Mouse (Mus musculus) heart, postnatal 0 days (tissue): ENCODE results near the gene Ntf3.

Source experiments
- CTCF ChIP-seq: IDR thresholded peaks from 2 replicates; pipeline ENCODE4 v1.5.1; 2016; ENCODE audit warnings: antibody characterized with exemption, control low read depth, low read depth
- EP300 ChIP-seq: IDR thresholded peaks from 2 replicates; pipeline ENCODE4 v1.6.1; 2016; ENCODE audit warnings: antibody characterized with exemption, low read depth

DNA sequence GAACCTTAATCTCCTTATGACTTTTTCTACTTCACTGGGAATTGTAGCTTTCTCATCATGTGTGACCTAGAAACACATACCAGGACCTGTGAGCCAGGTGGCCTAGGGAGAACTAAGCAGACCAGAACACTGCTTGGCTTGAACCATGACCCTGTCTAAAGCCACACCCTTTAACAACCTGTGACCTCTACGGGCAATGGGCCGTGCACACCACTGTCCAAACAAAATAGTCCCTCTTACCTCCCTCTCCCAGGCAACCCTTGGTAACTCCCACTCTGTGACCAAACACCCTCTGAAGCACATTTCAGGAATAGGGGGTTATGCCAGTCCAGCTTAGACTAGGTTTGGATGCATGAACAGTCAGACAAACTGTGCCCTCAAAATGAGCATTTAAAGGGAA is 35.0 kb upstream of the Ntf3 start:
- TF ChIP-seq CTCF: no peak
- no peak for TF ChIP-seq EP300
